Mouse (Mus musculus) adrenal gland, adult 18-20 months (tissue): Measurements from ENCODE around the gene Pld4. TPM values are rescaled to one million over a fixed set of nuclear protein-coding genes. Genes with fewer than 3 reads are reported as not detected.

ENCODE experiments used
- microRNA-seq, 2 experiments: library from miRNA; unstranded; fragments of <30 nt; microRNA quantifications; one replicate each; pipeline ENCODE4 v1.2.0; 2021; ENCODE audit warnings: borderline number of aligned reads in 2 of 2
- total RNA-seq, 2 experiments: library from RNA; stranded (reverse); gene quantifications; 1 replicate in 1 of 2; 2 replicates in 1 of 2; pipeline ENCODE4 v1.2.3; 2021

Gene Pld4
- total RNA-seq, 2 experiments from 2014 or later = 11.2 to 18.1 TPM

Small RNAs within 50 kb of the gene (microRNA-seq; reads per million reads assigned to microRNA genes)
- gene Mir6940 = 0 reads per million in 2 experiments

Other genes with a start within 250 kb of the Pld4 start
- 1 to 10 TPM; 6.5 to 8.5 TPM for gene Tmem179, start 243.9 kb upstream of the Pld4 start, total RNA-seq
- 10 to 100 TPM; 25.2 to 29.7 TPM for gene Inf2, start 171.9 kb upstream of the Pld4 start, total RNA-seq
- gene Adssl1, start 140.6 kb upstream of the Pld4 start, total RNA-seq = 10 to 100 TPM; 17.1 to 31.3 TPM
- 10 to 100 TPM; 36.6 to 43.6 TPM for gene Siva1, start 116.0 kb upstream of the Pld4 start, total RNA-seq
- 100 to 1,000 TPM; 184 to 355 TPM for gene Akt1, start 85.8 kb upstream of the Pld4 start, total RNA-seq
- 1 to 10 TPM; 4.5 to 6.9 TPM for gene Zbtb42, start 81.8 kb upstream of the Pld4 start, total RNA-seq
- 10 to 100 TPM; 36.4 to 48.5 TPM for gene Cep170b, start 40.2 kb upstream of the Pld4 start, total RNA-seq
- 1 to 10 TPM; 4.2 to 9.4 TPM for gene Ahnak2, start 42.0 kb downstream of the Pld4 start, total RNA-seq
- 1 to 10 TPM; 6.3 to 6.8 TPM for gene Clba1, start 48.3 kb downstream of the Pld4 start, total RNA-seq
- 10 to 100 TPM; 13.9 to 14.3 TPM for gene Cdca4, start 68.8 kb downstream of the Pld4 start, total RNA-seq
- under 1 TPM; 0.54 to 0.66 TPM for gene Gpr132, start 107.6 kb downstream of the Pld4 start, total RNA-seq
- 1 to 10 TPM; 4.7 to 9.0 TPM for gene Jag2, start 169.1 kb downstream of the Pld4 start, total RNA-seq
- 10 to 100 TPM; 30.5 to 31.9 TPM for gene Nudt14, start 181.5 kb downstream of the Pld4 start, total RNA-seq
- gene Btbd6, start 215.8 kb downstream of the Pld4 start, total RNA-seq = 10 to 100 TPM; 14.9 to 15.5 TPM
- gene Brf1, start 240.0 kb downstream of the Pld4 start, total RNA-seq = 10 to 100 TPM; 39.1 to 50.4 TPM